Mouse (Mus musculus): ENCODE results near the gene Tenm2.

The Tenm2 gene

DNA sequence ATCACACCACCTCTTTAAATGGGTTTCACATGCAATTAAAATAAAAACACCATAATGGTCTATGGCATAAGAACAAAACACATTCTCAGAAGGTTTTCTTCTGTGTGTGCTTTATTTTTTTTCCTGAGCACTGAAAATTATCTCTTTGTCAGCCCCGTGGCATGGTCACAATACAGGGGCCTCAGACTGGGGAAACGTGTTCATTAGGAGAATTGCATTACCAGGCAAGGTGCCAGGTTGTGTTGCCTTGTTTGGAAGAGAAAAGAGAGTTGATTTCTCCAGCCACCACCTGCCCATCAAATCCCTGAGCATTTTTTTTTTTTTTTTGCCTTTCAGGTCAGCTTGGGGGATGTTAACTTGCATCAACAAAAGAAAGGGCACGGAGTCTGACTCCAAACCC is 631.5 kb downstream of the Tenm2 start:
- in situ Hi-C loops (cut with MboI, MseI), result no loop called here

DNA sequence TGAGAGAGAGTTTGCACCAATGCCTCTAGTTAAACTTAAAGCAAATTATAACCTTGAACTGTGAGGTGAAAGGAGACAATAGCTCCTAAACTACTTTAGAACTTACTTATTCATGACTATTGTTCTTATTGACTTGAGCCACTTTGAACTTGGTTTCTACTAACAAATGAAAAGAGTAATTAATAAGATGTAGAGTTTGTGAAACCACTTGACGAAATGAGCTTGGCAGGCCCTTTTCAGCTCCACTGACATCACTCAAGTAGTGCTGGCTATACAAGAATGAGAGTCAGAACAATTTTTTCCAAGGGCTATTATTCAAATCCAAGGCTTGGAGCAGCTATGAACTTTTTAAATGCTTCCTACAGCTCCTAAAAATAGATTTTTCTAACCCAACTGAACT is 643.3 kb downstream of the Tenm2 start:
- in situ Hi-C loops (cut with MboI, MseI), result no loop called here

DNA sequence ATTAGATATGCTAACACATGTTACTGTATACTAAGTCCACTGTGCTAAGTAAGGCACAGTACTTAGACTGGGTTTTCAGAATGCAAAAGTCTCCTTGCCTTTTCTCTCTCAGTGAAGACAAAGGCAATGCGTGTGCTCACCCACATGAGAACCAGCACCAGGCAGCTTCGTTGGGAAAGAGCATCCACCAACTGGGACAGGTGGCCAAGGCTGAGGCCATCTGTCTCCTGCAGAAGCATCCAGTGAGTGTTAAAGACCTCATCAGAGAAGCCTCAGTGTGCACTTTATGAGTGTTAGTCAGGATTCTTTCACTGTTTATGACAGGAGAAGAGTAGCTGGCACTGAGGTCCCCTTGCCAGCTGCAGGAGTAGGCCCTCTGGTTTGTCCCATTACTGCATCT is 669.6 kb downstream of the Tenm2 start:
- in situ Hi-C loops (cut with MboI, MseI), result no loop called here

DNA sequence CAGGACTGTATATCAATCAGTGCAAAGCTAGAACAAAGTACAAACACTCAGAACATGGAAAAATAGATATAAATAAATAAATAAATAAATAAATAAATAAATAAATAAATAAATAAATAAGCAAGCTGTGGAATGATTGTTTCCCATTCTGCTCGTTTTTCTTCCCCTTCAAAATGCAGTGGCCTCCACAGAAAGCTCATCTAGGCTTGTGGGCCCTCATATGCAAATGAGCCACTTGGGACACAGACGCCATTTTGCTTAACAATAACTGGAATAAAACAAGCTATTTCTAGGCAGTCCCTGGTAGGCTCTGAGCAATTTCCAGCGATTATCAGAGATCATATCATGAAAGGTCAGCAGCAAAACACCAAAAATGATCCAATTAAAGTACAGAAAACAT is 672.9 kb downstream of the Tenm2 start:
- in situ Hi-C loops (cut with MboI, MseI), result no loop called here

DNA sequence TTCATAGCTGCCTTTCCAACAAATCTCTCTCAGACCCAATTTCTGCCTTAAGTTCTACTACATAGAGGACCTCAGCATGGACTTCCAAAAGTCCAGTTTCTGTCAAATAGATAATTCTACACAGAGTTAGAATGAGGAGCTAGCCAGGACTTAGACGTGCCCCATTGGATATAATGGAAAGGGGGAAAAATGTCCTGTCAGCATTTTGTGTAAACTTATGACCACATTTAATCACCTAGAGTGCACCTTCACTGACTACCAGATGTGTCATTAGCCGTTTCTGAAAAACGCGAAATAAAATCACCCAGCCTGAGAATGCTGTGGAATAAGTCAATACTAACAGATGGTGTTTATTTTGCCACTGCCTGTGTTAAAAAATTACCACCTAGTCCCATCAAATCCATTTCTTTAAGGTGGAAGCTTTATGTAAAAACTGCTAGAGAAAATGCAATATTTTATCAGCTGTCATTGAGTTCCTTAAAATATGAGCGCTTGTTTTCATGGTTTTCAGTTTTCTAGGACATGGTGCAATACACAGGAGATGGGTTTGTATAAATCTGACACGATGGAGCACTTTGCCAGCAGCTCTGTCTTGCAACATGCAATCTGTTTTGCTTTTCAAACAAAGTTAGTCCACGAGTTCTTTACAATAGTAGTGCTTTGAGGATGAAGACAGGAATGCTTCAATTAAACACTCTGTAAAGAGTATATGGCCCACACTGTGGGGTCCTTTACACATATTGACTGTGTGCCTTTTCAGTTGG is 674.8 kb downstream of the Tenm2 start:
- in situ Hi-C loops (cut with MboI, MseI), result no loop called here

DNA sequence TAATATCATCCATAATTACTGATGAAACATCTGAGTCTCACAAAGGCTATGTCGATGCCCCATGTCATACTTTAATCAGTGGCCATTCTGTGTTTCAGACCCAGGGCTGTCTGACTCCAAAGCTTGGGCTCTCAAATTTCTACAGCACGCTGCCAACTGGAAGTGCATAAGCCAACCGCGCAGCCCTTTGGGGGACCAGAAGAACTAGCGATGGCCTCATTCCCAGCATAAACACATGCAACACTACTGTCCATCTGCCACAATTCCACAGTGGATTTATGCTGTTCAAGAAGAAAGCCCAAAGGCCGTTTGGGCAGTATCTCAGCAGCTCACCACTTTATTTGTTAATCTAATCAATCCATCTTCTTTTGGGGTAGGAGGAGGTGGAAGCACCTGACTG is 678.4 kb downstream of the Tenm2 start:
- in situ Hi-C loops (cut with MboI, MseI), result no loop called here

DNA sequence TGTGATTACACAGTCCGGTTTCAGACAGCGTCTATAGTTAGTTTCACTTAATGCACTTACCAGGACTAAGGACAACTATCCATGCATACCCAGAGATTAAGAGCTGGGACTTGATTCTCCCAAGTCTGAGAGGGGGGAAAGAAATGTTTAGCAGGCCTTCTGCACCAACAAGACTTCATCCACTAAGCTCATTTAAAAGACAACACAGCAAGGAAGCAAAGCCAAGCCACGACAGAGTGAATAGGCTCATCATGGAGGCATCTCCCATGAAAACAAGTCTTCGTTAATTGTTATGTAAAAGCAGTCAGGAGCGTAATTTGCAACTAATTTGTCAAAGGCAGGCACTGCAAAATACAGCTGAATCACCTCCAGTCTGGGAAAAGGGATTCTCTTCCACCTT is 682.5 kb downstream of the Tenm2 start:
- in situ Hi-C loops (cut with MboI, MseI), result no loop called here

DNA sequence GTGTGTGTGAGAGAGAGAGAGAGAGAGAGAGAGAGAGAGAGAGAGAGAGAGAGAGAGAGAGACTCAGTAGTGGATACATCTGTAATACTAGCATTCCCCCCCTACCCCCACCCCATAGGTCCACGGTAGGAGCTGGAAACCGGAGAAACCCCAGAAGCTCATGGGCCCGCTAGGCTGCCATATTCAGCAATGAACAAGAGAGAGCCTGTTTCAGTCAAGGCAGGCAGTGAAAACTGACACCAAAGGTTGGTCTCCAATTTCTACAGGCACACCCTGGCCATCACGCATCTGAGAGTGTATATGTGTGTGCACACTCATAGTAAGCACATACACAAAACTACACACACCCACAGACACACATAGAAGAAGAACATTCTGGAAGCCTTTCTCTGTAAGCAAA is 685.1 kb downstream of the Tenm2 start:
- in situ Hi-C loops (cut with MboI, MseI), result no loop called here

DNA sequence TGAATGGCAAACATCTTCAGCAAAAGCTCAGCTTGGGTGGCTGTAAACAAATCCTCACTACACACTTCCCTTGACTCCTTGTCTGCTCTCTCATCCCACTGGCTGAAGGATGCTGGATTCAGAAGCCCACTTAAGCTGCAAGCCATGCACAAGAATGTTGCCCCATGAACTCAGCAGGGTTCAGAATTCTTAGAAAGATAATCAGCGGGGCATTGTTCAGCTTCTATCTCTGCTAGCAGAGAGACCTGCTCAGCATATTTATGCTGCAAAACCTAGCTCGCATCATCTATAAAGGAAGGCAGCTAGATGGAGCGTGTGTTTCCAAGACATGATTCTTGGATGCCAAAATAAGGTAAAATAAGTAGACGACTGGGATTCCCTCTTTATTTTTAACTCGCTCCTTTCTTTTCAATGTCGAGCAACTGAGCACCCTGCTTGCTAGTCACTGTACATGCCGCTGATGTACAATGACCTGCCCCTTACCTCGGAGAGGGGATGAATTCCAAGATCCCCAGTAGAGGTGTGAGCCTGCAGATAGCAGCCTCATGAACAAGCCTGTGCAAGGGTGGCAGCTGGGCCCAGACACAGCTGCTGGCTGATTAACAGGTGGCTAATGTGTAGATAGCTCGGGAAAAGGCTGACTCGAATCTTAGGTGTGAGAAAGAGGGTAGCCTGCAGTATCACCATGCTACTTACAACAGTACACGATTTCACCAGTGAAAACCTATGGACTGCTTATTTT is 686.2 kb downstream of the Tenm2 start:
- in situ Hi-C loops (cut with MboI, MseI), result no loop called here

DNA sequence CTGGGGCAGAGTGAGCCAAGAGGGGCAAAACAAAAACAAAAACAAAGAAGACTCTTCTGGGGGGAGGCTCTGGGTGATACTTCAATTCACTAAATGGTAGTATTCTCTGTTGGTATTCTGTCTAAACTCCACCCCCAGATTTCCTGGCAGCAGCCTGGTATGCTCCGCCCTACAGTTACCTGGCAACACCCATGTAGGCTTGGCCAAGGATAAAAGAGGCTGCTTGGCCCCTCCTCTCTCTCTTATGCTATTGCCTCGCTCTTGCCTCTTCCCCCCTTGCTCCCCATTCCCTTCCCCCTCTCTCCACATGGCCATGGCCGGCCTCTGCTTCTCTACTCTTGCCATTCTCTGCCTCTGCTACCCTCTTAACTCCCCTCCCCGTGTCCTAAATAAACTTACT is 687.6 kb downstream of the Tenm2 start:
- in situ Hi-C loops (cut with MboI, MseI), result no loop called here

DNA sequence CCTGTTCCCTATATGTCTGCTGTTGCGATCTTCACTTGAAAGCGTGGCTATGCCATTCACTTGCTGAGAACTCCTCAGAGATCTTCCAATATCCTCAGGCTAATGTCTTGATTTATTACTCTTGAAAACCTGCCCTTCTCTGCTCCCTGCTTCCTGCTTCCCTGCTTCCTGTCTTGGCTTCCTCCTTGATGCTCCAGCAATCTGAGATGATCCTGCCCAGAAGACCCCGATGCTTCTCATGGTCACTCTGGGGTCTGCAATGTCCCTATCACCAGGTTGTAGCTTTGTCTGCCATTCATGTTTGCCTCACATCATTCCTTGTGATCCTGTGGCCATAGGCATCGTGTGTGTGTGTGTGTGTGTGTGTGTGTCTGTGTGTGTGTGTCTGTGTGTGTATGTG is 697.6 kb downstream of the Tenm2 start:
- in situ Hi-C loops (cut with MboI, MseI), result loop anchor here in 1 of 2 experiments (5.0 to 10.0 kb wide), 2 partner anchors 493 to 1269 kb away; no protein-coding TSS in a partner anchor

DNA sequence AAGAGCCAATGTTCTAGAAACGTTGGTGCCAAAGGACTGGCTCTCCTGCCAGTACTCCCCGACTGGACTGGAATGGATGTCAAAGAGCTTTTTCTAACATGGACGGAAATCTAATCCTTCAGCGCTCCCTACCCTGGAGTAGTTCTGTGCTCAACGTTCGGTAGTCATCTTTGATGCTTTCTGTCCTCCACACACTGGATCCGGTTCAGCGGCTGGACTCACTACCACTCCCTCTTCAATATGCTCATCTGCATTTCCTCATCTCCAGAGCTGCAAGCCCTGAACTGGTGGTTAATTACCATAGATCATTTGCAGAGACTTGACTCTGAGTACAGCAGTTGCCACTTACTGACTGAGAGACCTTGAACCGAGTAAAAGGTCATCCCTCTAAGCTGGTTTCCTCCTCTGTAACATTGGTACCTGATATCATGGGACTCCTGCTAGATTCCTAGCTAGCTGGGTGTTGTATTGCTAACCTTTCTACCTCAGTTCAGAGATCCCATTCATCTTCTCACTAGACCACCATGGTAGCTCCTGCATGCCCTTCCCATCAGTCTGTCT is 698.1 kb downstream of the Tenm2 start:
- in situ Hi-C loops (cut with MboI, MseI), result loop anchor here in 1 of 2 experiments (5.0 to 10.0 kb wide), 2 partner anchors 493 to 1270 kb away; no protein-coding TSS in a partner anchor

DNA sequence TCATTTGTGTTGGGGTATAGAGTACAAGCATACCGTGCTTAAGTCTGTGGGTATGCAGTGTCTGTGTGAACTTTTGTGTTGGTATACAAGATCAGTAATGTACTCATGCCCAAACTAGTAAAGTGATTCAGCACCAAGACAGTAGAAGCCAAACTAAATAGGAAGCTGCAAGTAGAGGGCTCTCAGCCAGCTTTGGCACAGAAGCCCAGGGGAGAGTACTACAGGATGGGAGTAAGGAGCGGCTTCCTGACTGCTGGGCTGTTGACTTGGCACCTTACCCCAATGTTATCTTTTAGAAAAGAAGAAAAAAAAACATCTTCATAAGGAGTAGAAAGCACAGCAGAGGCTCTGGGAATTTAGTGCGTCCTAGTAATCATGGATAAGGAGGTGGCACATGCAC is 700.2 kb downstream of the Tenm2 start:
- in situ Hi-C loops (cut with MboI, MseI), result loop anchor here in 1 of 2 experiments (5.0 to 10.0 kb wide), 2 partner anchors 491 to 1272 kb away; no protein-coding TSS in a partner anchor

DNA sequence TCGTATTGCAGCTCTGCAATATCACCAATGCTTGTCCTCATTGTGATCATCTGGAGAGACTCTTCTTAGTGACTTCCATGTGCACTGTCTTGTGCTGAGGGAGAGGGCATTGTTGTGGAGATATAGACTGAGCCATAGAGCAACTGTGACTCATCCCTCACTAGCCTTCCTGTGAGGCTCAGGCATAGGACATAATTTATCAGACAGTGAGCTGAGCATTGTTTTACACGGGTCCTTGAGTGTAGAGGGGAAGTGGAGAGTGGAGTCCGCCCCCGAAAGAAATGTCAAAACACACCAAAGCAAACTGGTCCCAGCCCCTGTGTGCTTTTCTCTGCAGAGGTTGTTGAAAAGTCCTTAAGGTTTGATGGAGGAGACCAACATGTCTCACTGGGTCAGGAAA is 704.1 kb downstream of the Tenm2 start:
- in situ Hi-C loops (cut with MboI, MseI), result loop anchor here in 1 of 2 experiments (10.0 kb wide), 1 partner anchor 487 kb away; no protein-coding TSS in a partner anchor

DNA sequence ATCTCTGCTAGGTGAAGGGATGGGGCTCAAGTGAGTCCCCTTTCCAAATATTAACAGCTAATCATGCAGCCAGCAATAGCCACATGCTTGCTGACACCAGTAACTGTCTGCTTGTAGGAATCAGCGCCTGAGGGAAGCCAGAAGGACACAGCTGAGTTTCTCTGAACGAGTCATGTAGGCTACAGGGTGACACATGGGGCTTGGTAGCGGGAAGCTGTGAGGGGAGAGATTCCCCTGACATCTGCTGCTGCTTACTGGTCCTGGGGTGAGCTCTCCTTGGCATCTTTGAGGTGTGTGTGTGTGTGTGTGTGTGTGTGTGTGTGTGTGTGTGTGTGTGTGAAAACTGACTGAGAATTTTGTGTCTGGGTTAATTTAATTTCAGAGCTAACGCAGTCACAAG is 708.3 kb downstream of the Tenm2 start:
- in situ Hi-C loops (cut with MboI, MseI), result no loop called here

DNA sequence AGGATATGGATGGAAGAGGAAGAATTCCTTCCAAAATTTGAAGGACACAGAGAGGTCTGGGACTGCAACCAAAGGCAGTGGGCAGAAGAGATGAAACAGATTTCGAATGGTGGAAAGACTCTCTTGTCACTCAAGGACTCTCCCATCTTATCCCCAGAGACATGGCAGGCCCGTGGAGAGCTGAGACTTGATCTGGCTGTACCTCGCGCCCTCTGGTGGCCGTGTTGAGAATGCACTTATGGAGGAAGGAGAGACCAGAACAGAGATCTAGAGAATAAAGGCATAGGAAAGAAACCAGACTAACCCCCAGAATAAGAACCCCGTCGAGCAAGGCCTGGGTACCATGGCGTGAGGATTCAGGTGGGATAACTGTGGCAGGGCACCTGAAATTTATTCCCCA is 709.4 kb downstream of the Tenm2 start:
- in situ Hi-C loops (cut with MboI, MseI), result no loop called here

DNA sequence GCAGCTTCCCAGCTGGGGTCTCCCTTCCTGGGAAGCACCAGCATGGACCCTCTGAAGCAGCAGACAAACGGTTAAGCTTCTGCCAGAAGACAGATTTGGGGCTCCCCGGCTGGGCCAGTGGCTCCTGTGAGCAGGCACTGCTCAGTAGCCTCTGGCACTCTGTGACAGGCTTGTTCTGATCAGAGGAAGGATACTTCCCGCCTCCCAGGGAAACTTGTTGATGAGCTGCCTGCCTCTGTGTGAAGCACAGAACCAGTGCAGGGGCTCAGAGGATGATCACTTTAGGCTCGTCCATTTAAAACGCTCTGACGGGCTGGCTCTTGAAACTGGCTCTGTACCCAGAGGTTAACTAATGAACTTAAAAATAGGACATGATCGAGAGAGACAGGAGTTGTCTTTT is 723.3 kb downstream of the Tenm2 start:
- in situ Hi-C loops (cut with MboI, MseI), result loop anchor here in 1 of 2 experiments (10.0 kb wide), 1 partner anchor 448 kb away; no protein-coding TSS in a partner anchor

DNA sequence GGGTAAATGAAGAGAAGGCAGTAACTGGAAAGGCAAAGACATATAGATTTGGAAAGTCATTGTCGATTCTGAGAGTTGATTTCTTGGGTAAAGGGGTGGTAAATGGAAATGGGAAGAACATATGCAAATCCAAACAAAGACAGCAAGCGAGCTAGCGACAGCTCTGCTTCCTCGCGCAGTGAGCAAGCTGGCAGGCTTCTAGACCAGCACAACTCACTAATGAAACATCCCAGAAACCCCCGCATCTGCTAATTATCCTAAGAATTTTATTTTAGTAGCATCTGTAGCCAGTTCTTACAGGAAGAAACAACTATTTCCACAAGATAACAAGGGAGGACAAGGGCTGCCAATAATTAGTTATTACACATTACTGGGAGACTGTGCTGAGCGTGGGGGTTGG is 727.5 kb downstream of the Tenm2 start:
- in situ Hi-C loops (cut with MboI, MseI), result no loop called here

DNA sequence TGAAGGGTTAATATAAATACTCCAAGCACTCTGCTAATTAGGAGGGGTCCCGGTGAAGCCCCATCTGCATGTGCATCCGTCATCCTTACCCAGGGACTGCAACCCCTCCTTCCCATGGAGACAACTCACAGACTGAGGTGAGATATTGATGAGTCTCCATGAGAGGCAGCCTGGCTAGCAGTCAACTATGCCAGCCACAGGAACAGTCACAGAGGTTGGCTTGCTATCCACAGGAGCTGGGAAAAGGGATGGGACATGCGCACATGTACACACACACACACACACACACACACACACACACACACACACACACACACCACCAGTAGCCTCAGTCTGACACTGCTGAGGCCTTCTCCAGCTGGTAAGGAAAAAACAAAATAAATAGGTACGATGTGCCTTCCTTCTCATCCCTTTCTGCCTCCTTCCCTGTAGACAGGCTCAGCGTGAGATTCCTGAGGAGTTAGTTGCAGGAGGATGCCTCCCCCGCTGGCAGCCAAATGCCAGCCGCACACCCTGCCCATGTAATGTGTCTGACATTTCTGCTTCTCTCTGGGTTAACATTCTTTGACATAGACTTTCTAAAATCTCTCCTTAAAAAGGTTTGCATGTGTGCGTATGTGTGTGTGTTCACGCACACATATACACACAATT is 740.7 kb downstream of the Tenm2 start:
- in situ Hi-C loops (cut with MboI, MseI), result no loop called here

DNA sequence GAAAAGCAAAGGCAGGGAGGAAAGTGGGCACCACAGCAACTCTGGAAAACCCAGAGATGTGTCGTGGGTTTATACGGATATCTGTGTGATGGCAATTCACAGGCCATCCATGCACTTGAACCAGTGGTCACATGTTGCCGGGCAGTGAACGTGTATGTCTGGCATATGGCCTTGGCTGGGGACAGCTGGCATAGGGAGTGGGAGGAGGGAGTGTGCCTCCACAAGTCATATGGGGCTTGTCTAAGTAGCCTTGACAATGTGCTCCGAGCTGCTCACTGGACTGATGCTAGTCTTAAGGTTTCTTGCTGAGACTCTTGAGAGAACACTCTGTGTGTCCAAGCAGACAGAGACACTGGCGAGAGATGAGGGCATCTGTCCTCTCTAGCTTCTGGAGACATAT is 743.5 kb downstream of the Tenm2 start:
- in situ Hi-C loops (cut with MboI, MseI), result no loop called here

DNA sequence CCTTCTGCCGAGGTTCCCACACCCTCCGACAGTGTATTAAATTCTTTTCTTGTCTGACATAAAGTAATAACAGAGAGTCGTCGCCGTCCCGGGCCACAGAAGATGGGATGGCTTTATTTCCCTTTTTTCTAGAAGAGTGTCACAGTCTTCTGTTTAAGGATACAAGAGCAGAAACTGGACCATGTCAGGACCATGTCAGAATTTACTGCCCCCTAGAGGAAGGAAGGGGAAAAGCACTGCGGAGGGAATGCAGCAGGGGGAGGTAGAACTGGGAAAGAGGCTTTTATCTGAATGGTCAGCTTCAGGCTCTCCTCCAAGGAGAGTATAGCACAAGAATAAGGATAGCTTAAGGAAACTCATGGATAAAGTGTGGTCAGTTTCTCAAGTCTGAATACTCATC is 745.7 kb downstream of the Tenm2 start:
- in situ Hi-C loops (cut with MboI, MseI), result no loop called here

DNA sequence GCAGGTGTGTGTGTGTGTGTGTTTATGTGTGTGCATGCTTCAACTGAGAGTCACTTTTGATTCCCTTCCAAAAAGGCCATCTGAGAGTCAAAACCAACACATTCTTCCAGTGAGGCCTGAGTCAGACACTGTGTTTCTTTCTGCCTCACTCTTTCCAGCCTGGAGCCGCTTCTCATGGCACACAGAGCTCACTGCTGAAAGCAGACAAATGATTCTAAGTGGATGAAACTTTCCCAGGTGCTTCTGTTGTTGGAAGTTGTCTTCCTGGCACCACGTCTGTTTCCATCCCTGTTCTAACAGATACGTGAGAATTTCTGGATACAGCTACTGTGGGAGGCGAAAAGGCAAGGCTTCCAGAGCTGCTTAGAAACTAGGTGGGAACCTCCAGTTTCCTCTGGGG is 747.1 kb downstream of the Tenm2 start:
- in situ Hi-C loops (cut with MboI, MseI), result no loop called here

Data from T-helper 17 cell (primary cell).